Mouse (Mus musculus): ENCODE measurements around the gene Hes6.

GRCm38 (mm10) chr1:91446060-91446459 is 32.2 kb upstream of the Hes6 start:
- TF ChIP-seq POLR2A (IDR thresholded peaks at IDR 0.05; ENCODE audit: borderline replicate concordance, extremely low read depth, low read depth, low read length): peak; percentile 9; the same call in 1 of the 2 replicates
- no peak for TF ChIP-seq CTCF (IDR thresholded peaks at IDR 0.05; ENCODE audit: insufficient read depth, low read length)
